Mouse (Mus musculus) neutrophil, adult 59 days (primary cell): ENCODE data around the gene Prss27. TPM values are rescaled to one million over a fixed set of nuclear protein-coding genes. Genes with fewer than 3 reads are reported as not detected.

Experiments used
- total RNA-seq, 2 experiments: library from RNA; stranded (reverse); gene quantifications; 1 replicate in 1 of 2; 2 replicates in 1 of 2; pipeline ENCODE4 v1.2.4; 2023

The Prss27 gene
- not detected for total RNA-seq

GRCm38 (mm10) chr17:24037844-24038243 lies at the start of gene Prss27:
TSS of gene Prss27 (plus strand) at chr17:24038144.

GRCm38 (mm10) chr17:23997901-23998300 lies 40.0 kb upstream of the Prss27 start, which contains the start of gene Prss22:
TSS of gene Prss22 (minus strand) at chr17:23998100.

GRCm38 (mm10) chr17:24072919-24073696 lies 35.2 kb downstream of the Prss27 start, which contains the start of gene Kctd5:
TSS of gene Kctd5 (minus strand) at chr17:24073485.

Other genes with a start within 250 kb of the Prss27 start
- 100 to 1,000 TPM; 541 to 597 TPM for gene Srrm2, start 247.6 kb upstream of the Prss27 start, total RNA-seq
- gene Elob, start 209.0 kb upstream of the Prss27 start, total RNA-seq = 100 to 1,000 TPM; 152 to 189 TPM
- gene Prss33, start 202.1 kb upstream of the Prss27 start, total RNA-seq = not detected
- gene Prss32, start 194.3 kb upstream of the Prss27 start, total RNA-seq = not detected
- gene Prss41, start 194.0 kb upstream of the Prss27 start, total RNA-seq = not detected
- not detected for gene Prss21, start 170.1 kb upstream of the Prss27 start, total RNA-seq
- gene Dcpp1, start 157.3 kb upstream of the Prss27 start, total RNA-seq = not detected
- gene Dcpp2, start 157.3 kb upstream of the Prss27 start, total RNA-seq = not detected
- gene Dcpp3, start 120.7 kb upstream of the Prss27 start, total RNA-seq = not detected
- gene Sbp, start 96.5 kb upstream of the Prss27 start, total RNA-seq = not detected
- not detected for gene Sbpl, start 82.9 kb upstream of the Prss27 start, total RNA-seq
- gene Prss30, start 57.6 kb upstream of the Prss27 start, total RNA-seq = not detected
- gene Prss22, start 40.0 kb upstream of the Prss27 start, total RNA-seq = under 1 TPM in 1 of 2 experiments, not detected in 1; 0.36 TPM
- 10 to 100 TPM; 10.3 to 13.5 TPM for gene Kctd5, start 35.3 kb downstream of the Prss27 start, total RNA-seq
- 10 to 100 TPM; 48.9 to 58.5 TPM for gene Pdpk1, start 112.8 kb downstream of the Prss27 start, total RNA-seq
- 10 to 100 TPM; 65.4 to 76.7 TPM for gene Amdhd2, start 125.6 kb downstream of the Prss27 start, total RNA-seq
- 100 to 1,000 TPM; 376 to 393 TPM for gene Atp6v0c, start 131.6 kb downstream of the Prss27 start, total RNA-seq
- gene Tbc1d24, start 167.4 kb downstream of the Prss27 start, total RNA-seq = 10 to 100 TPM; 11.8 to 15.1 TPM
- under 1 TPM; 0.24 to 0.49 TPM for gene Ntn3, start 171.4 kb downstream of the Prss27 start, total RNA-seq
- 1 to 10 TPM; 8.8 to 9.9 TPM for gene Tedc2, start 182.7 kb downstream of the Prss27 start, total RNA-seq
- gene Ccnf, start 213.3 kb downstream of the Prss27 start, total RNA-seq = 10 to 100 TPM; 44.1 to 49.2 TPM